Mouse (Mus musculus) stomach, embryonic 14.5 days (tissue): ENCODE data around the gene Atg16l2. TPM values are rescaled to one million over a fixed set of nuclear protein-coding genes. Genes with fewer than 3 reads are reported as not detected.

Source experiments
- ATAC-seq: fragments of 200-750 bp; cut with Nextera tagmentation; 2 replicates; pipeline ENCODE4 v1.8.0; 2017; ENCODE audit warnings: low read depth, moderate TSS enrichment; ENCODE audit not compliant: insufficient number of reproducible peaks, insufficient read depth, low FRiP score
- H3K27ac ChIP-seq: fragments of 300-500 bp; sonication (generic); 2 replicates; pipeline ENCODE4 v1.5.1; 2014; ENCODE audit warnings: mild to moderate bottlenecking, low read length, moderate library complexity, mixed read lengths
- H3K27me3 ChIP-seq: fragments of 300-500 bp; sonication (generic); 2 replicates; pipeline ENCODE4 v1.6.1; 2014; ENCODE audit warnings: low read length, control low read depth, mixed read lengths; ENCODE audit not compliant: control insufficient read depth, insufficient read depth
- H3K36me3 ChIP-seq: fragments of 300-500 bp; sonication (generic); 2 replicates; pipeline ENCODE4 v1.6.1; 2014; ENCODE audit warnings: mild to moderate bottlenecking, control low read depth, low read length, moderate library complexity, mixed read lengths; ENCODE audit not compliant: control insufficient read depth, insufficient read depth
- H3K4me1 ChIP-seq: fragments of 300-500 bp; sonication (generic); 2 replicates; pipeline ENCODE4 v1.6.1; 2014; ENCODE audit warnings: low read length, control low read depth, mixed read lengths; ENCODE audit not compliant: control insufficient read depth, insufficient read depth
- H3K4me2 ChIP-seq: fragments of 300-500 bp; sonication (generic); replicated peaks from 2 replicates; pipeline ENCODE4 v1.6.1; 2014; ENCODE audit warnings: low read depth, low read length, control low read depth
- H3K4me3 ChIP-seq: fragments of 300-500 bp; sonication (generic); 2 replicates; pipeline ENCODE4 v1.5.1; 2014; ENCODE audit warnings: low read depth, low read length, control low read depth
- H3K9ac ChIP-seq: fragments of 300-500 bp; sonication (generic); replicated peaks from 2 replicates; pipeline ENCODE4 v1.6.1; 2014; ENCODE audit warnings: low read depth, mild to moderate bottlenecking, control low read depth, low read length, moderate library complexity, mixed read lengths
- H3K9me3 ChIP-seq: fragments of 300-500 bp; sonication (generic); 2 replicates; pipeline ENCODE4 v1.6.1; 2016; ENCODE audit warnings: low read depth, low read length, control low read depth; ENCODE audit not compliant: control insufficient read depth
- WGBS: fragments of 180-500 bp; shearing (Covaris S2); extraction: QIAGEN DNeasy Blood & Tissue Kit; methylation state at CpG from one replicate; pipeline ENCODE4 v1.1.7; 2014; 5-methylcytosine and 5-hydroxymethylcytosine counted together
- polyA plus RNA-seq: library from polyadenylated mRNA; unstranded; fragments of >200 nt; fragmentation: Nextera tagmentation; extraction: Ambion mirVana; gene quantifications from 2 replicates; pipeline ENCODE4 v1.2.1, GENCODE M21; 2014

The Atg16l2 gene
- polyA plus RNA-seq, 1 experiment from 2014 or later, result 16.2 TPM

DNA sequence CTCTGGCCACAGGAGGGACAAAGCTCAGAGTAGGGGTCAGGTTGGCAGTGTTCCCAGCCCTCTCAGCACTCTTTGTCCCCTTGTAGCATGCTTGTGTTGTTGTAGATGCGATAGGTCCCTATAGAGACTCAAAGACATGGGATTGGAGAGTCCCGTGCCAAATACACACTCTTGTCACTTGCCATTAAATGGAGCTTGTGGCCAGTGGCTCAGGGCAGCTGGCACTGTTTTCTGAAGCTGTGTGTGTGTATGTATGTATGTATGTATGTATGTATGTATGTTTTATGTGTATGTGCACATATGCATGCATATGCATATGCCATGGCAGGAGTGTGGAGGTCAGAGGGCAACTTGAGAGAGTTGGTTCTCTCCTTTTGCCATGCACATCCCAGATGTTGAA lies 25.7 kb upstream of the Atg16l2 start:
- 93% methylated on average over 2 of the region's 2 CpGs for WGBS
- no peak overlapping the region for H3K4me2 ChIP-seq

DNA sequence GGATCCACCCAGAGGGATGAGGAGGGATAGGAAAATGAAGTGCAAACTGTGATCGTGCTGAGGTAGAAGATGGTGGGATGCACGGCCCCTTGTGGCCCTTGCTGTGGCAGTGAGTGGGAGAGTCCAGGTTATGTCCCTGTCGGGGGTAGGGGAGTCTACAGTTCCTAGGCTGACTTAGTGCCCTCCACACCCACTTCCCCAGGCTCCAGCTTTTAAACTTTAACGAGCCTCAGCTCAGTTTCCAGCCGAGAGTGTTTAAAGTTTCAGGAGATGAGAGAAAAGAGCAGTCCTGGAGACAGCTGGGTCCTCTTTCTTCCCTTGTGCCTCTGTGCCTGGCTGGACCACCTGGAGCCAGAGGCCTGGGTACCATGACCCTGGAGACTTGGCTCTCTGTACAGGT lies 25.2 kb upstream of the Atg16l2 start:
- no peak overlapping the region for H3K4me2 ChIP-seq
- no peaks in the 10 kb centered on the region for H3K27me3 ChIP-seq
- H3K9ac ChIP-seq, result no peak overlapping the region
- no peak overlapping the region for H3K4me3 ChIP-seq
- no peak for ATAC-seq
- WGBS, result 50% methylated on average over 5 of the region's 5 CpGs
- H3K9me3 ChIP-seq, result no peaks in the 10 kb centered on the region
- peaks cover 13% of the 10 kb centered on the region; the same call in 1 of the 2 replicates for H3K4me1 ChIP-seq
- peaks cover 7% of the 10 kb centered on the region for H3K36me3 ChIP-seq
- H3K27ac ChIP-seq, result no peak overlapping the region

More for the DNA sequence above, 25.7 kb upstream of the Atg16l2 start:
- Histone ChIP-seq H3K4me1 (peaks cover 10% of the 10 kb centered on the region; the same call in 1 of the 2 replicates), H3K36me3 (peaks cover 7% of the 10 kb centered on the region), H3K27ac (no peak overlapping the region), H3K27me3 (no peaks in the 10 kb centered on the region), H3K9ac (no peak overlapping the region), H3K9me3 (no peaks in the 10 kb centered on the region), H3K4me3 (no peak overlapping the region)
- no peak for ATAC-seq

DNA sequence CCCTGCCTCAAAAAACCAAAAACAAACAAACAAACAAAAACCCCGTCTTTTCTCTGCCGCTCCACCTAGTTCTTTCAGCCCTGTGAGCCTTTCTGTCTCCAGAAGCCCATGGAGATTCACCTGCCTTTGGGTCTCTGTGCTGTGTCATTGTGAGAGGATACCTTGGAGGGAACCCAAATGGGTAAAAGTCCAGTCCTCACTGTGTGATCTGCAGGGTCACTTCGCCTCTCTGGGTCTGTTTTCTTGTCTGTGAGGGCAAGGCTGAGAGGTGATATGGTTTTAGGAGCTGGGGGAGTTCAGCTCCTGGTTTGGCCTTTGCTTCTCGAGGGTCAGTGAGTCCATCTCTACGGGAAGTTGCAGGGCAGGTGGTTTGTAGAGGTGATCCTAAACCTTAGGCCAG lies 24.0 kb upstream of the Atg16l2 start:
- Histone ChIP-seq H3K4me2 (no peak overlapping the region), H3K9me3 (no peaks in the 10 kb centered on the region), H3K27me3 (no peaks in the 10 kb centered on the region), H3K36me3 (peaks cover 6% of the 10 kb centered on the region), H3K9ac (no peak overlapping the region), H3K27ac (no peak overlapping the region), H3K4me1 (peaks cover 13% of the 10 kb centered on the region; the same call in 1 of the 2 replicates), H3K4me3 (no peak overlapping the region)
- no peak for ATAC-seq
- WGBS, result 89% methylated on average over 5 of the region's 5 CpGs

DNA sequence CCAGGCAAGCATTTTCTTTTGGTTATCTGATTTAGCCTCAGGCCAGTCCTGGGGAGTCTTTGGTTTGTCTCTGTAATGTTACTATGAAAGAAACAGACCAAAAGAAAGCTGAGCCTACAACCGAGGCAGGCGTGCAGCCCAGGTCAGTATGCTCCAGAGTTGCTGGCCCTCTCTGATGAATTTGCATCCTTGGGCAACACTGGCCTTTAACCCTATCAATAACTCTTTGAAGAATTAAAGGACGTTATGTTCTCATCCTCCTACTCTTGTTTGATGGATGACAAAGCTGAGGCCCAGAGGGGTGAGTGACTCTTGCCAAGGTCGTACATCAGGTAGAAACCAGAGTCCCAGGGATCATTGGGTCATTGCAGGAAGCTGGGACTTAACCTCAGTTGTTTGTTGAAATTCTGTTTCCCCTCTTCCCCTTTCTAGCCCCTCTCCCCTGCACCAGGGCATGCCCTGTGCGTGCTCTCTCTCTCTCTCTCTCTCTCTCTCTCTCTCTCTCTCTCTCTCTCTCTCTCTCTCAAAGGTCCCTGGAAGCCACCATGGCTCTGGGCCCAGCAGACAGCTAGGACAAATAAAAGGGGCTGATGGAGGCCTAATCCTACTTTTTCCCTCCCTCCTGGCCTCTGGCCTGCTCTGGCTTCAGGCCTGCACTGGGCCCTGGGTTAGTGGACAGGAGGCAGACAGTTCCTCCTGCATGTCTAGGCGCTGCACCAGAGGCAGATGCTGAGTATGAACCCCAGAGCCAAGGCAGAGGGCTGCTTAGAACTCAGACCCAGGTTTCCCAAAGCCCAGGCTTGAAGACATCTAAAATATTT lies 22.3 kb upstream of the Atg16l2 start:
- no peak for ATAC-seq
- 44% methylated on average over 6 of the region's 6 CpGs for WGBS
- H3K4me3 ChIP-seq, result 0 out of 2 replicates have a peak overlapping the region, but pooled peaks have one; percentile 13
- no peaks in the 10 kb centered on the region for H3K36me3 ChIP-seq
- no peaks in the 10 kb centered on the region for H3K9me3 ChIP-seq
- H3K4me1 ChIP-seq, result peaks cover 13% of the 10 kb centered on the region; the same call in 1 of the 2 replicates
- H3K27ac ChIP-seq, result no peak overlapping the region
- no peaks in the 10 kb centered on the region for H3K27me3 ChIP-seq
- peak overlapping the region; percentile 34; the same call in 1 of the 2 replicates for H3K4me2 ChIP-seq
- no peak overlapping the region for H3K9ac ChIP-seq

DNA sequence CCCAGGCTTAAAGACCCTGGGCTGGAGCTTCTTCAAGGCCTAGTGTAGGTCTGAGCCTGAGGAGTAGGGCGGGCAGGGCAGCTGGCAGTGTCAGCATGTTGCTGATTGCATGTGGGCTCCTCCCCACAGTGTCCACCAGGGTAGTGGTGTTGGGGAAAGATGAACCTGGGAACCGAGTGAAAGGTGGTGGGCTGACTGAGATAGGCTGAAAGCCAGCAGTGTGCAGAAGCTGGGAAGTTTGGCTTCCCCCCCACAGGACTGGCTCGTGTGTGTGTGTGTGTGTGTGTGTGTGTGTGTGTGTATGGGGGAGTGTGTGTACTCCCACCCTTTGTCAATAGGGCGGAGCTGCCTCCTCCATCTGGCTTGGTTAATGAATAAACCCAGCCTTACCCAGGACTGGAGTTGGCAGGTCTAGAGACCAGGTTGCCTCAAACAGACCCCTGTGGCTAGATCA lies 21.1 kb upstream of the Atg16l2 start:
- peak overlapping the region; percentile 95 for H3K4me2 ChIP-seq
- H3K27ac ChIP-seq, result peak overlapping the region; percentile 72; the same call in 1 of the 2 replicates
- ATAC-seq, result peak; percentile 85
- H3K27me3 ChIP-seq, result no peaks in the 10 kb centered on the region
- peaks cover 10% of the 10 kb centered on the region; the same call in 1 of the 2 replicates for H3K4me1 ChIP-seq
- no peaks in the 10 kb centered on the region for H3K9me3 ChIP-seq
- peak overlapping the region; percentile 74 for H3K4me3 ChIP-seq
- whole genome bisulfite sequencing, result 61% methylated on average over 4 of the region's 4 CpGs
- no peak overlapping the region; the same call in 1 of the 2 replicates for H3K9ac ChIP-seq
- H3K36me3 ChIP-seq, result no peaks in the 10 kb centered on the region

DNA sequence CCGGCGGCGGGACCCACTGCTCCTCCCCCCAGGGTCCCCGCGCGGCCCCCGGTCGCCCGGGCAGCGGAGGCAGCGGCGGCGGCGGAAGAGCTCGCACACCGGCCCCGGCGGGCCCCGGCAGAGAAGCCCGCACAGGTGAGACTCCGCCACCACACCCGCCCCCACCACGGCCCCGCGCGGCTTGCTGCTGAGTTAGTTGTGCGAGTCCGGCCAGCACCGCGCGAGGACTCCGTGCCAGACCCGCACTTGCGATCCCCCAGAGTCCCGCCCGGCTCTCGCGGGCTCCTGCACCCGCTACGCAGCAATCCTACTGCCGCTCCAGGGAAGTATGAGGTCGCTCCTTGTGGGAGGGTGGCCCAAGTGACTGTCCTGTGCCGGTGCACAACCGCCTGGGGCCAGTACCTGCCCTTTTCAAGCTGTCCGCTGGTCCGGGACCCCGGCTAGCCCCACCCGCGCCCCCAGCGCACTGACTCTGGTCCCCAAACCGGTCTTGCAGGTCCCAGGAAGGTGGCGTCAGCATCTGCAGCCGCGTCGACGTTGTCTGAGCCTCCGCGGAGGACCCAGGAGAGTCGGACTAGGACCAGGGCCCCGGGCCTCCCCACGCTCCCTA lies 19.3 kb upstream of the Atg16l2 start:
- H3K9ac ChIP-seq, result peak overlapping the region; percentile 77
- 2% methylated on average over 57 of the region's 61 CpGs for WGBS
- H3K27ac ChIP-seq, result peak overlapping the region; percentile 94
- peaks cover 11% of the 10 kb centered on the region; the same call in 1 of the 2 replicates for H3K4me1 ChIP-seq
- H3K27me3 ChIP-seq, result no peaks in the 10 kb centered on the region
- H3K36me3 ChIP-seq, result no peaks in the 10 kb centered on the region
- peak overlapping the region; percentile 74 for H3K4me3 ChIP-seq
- H3K4me2 ChIP-seq, result peak overlapping the region; percentile 95
- H3K9me3 ChIP-seq, result no peaks in the 10 kb centered on the region
- ATAC-seq, result peak; percentile 30

DNA sequence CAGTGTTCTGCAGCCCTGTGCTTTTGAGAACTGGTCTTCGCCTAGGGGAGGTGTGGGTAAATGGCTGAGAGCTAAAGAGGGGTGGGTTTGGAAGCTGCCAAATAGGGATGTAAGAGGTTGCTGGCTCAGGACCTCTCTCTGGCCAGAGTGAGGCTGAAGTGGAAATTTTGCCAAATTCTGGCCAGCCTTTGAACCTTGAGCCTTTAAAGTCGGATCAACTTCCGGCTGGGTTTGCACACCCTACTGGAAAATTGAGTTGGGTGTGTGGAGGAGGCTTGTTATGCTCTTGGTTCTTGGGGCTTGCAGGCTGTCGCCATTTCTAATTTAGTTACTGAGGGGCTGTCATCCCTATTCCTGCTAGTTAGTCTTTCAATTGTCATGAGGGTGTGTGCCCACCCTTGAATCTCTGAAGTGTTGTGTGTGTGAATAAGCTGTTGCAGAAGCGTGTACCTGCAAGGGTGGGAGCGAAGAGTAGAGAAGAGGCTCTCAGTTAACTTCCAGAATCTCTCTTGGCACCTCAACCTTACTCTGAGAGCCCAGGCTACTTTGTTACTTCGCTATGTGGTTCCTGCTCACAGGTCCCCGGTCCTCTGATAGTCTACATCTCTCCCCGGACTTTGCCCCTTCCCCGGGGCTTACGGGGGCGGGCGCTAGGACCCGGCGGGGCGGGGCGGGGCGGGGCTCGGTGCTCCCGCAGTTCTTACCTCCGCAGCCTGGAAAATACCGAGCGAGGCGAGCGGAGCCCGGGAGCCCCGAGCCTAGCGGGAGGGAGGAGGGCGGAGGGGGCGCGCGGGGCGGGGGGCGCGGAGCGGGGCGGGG lies 18.6 kb upstream of the Atg16l2 start:
- Histone ChIP-seq H3K9ac (peak overlapping the region; percentile 77), H3K4me3 (peak overlapping the region; percentile 74), H3K4me2 (peak overlapping the region; percentile 95), H3K9me3 (no peaks in the 10 kb centered on the region), H3K4me1 (peaks cover 11% of the 10 kb centered on the region; the same call in 1 of the 2 replicates), H3K36me3 (no peaks in the 10 kb centered on the region), H3K27me3 (no peaks in the 10 kb centered on the region), H3K27ac (peak overlapping the region; percentile 94)
- peak; percentile 79 for ATAC-seq
- 4% methylated on average over 34 of the region's 37 CpGs for WGBS

DNA sequence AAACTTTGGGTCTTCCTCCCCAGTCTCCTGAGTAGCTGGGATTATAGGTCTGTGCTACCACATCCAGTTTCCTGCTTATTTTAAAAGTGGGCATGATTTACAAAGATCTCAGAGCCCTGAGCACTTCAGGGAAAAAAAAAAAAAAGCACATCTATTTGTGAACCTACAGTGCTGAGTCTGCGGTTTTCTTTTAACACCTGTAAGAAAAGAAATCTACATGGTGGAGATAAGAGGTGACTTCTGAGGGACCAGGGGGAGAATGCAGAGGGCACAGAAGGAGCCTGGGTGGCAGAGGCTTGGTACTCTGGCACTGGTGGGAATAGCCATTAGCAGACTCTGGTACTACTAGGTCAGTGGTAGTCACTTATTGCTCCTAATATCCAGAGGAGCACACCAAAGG lies 17.7 kb upstream of the Atg16l2 start:
- peaks cover 11% of the 10 kb centered on the region; the same call in 1 of the 2 replicates for H3K4me1 ChIP-seq
- no peak overlapping the region for H3K4me3 ChIP-seq
- H3K27ac ChIP-seq, result peak overlapping the region; percentile 94; the same call in 1 of the 2 replicates
- H3K9me3 ChIP-seq, result no peaks in the 10 kb centered on the region
- WGBS, result 75% methylated on average over 1 of the region's 1 CpGs
- H3K27me3 ChIP-seq, result no peaks in the 10 kb centered on the region
- no peaks in the 10 kb centered on the region for H3K36me3 ChIP-seq
- no peak for ATAC-seq
- peak overlapping the region; percentile 95; the same call in 1 of the 2 replicates for H3K4me2 ChIP-seq
- no peak overlapping the region for H3K9ac ChIP-seq
